Mouse (Mus musculus) inflammation-experienced regulatory T-cells, adult 6 months (primary cell): ENCODE measurements around the gene P4ha2. TPM values are rescaled to one million over a fixed set of nuclear protein-coding genes. Genes with fewer than 3 reads are reported as not detected.

ENCODE experiments used
- ATAC-seq: one replicate; pipeline ENCODE4 v1.8.0; 2017
- polyA plus RNA-seq, 3 experiments: library from polyadenylated mRNA; unstranded; fragments of 100-300 nt; shearing (Covaris generic); gene quantifications; one replicate each; pipeline ENCODE4 v1.2.1; 2017

P4ha2 gene
- not detected for polyA plus RNA-seq

DNA sequence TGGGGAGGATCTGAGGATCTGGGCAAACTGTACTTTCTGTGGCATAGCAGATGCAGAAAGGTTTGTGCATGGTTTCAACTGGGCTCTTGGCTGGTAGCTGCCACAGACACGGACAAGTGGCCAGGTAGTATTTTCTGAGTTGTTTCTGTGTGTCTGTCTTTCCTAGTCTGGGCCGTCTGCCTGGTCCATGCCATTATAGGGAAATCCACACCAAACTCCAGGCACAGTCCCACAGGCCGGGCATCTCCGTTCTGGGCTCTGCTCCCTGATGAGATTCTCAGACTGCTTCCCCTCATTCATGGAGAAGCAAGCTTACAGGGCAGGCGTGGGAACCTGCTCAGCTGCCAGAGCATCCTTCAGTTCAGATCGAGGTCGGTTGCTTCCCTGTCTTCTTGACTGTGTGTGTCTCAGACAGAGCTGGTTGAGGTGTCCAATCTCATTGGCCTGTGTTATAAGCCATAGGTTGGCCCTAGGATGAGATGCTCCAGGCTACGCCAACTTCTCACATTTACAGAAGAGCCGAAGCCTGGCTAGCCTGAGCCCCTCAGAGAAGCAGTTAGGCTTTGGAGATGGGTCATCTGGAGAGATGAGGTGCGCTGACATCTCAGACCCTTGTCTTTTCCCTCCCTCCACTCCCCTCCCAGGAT lies at the start of gene P4ha2:
Gene P4ha2 (plus strand): TSS at position 51 of the 647 bp plus-strand sequence.
- no peak for ATAC-seq

DNA sequence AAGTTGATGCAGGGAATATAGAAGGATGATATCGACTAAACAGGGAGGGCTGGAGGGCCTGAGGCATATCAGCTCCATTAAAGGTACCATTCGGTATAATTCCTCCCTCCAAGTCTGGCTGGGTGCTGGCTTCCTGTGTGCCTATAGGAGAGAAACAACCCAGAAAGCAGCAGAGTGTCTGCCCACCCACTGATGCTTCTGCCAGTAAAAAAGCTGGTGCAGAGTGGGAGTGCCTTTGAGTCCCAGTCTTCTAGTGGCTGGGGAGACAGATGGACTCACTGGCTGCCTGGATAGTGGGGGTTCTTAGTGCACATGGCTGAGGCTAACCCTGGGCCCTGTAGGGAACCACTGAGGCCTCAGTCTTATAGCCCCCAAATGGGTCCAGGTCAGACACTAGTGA lies 49.7 kb upstream of the P4ha2 start:
- ATAC-seq = no peak

DNA sequence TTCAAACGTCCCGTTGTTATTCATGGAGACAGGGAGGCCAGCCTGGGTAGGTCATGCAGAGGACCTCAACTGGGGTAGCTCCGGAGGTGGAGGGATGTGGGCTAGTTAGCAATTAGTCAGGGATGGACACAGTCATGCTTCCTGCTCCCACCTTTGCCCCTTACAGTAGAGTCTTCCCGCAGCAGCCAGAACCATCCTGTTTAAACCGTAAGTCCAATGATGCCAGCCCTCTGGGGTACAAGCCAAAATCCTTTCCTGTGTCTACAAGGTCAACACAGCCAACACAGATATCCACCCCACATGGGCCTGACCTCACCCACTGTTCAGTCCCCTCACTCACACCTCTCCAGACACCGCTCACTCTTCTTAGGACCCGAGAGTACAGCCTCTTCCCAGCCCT lies 48.7 kb upstream of the P4ha2 start:
- ATAC-seq = no peak

DNA sequence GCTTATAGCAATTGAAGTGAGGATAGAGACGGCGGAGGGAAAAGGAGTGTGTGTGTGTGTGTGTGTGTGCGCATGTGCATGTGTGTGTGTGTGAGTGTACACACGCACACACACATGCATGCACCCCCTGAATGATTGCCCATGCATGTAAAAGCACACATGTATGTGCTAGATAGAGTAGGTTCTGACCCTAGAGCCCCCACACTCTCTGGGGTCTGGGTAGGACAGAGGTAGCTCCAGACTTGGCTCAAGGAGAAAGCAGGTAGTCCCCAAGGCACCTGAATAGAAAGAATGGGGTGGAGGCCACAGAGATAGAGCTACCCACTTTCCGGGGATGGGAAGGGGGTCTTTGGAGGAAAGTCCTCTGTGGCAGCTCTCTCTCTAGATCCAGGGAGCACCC lies 47.8 kb upstream of the P4ha2 start:
- no peak for ATAC-seq

DNA sequence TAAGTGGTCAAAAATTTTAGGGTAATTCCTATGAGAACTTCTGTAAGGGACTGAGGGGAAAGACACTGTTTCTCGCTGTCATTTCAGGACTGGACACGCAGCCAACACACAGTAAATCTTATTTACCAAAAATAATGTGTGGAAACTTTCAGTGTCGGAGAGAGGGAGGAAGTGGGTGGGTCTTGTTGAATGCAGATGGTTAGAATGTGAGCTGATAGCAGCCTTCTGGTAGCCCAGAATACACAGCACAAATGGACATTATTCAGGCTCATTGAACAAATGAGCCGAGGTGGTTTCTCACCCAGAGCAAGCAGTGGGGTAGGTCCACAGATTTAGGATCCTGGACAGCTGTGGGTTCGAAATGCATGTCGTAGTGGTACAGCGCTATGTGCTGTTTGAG lies 46.8 kb upstream of the P4ha2 start:
- ATAC-seq = no peak

DNA sequence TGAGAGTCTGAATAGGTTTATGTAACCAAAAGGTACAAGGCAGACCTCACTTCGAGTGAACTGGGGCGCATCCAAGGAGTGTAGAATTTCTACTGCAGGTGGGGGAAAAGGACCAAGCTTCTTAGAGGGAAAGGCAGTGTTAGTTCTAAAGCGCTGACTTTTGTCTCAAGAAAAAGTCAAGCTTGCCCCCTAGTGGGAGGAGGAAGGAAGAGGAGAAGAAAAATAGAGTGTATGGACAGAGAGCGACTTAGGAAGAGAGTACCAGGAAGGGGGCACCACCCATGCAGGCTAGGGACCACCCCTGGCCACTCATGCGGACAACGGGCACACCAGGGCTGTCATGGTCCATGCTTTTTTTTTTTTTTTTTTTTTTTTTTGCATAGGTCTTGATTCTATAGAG lies 45.6 kb upstream of the P4ha2 start:
- ATAC-seq = no peak

DNA sequence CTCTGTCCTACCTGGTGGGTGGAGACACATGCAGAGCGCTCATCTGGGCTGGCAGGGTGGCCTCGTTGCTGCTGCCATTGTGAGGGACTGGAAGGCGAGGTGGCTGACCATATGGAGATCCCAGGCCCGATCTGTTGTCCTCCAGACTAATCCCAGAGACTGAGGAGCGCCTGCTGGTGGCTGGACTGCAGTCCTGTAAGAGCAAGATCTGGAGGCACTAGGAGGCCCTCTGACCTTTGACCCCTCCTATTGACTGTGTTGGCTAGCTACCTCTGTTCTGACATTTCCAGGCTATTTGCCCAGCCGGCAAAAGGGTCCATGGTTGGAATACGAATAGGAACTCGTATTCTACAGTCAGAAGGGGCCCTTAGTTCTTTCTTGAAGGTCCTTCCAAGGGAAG lies 43.8 kb upstream of the P4ha2 start:
- ATAC-seq = no peak

DNA sequence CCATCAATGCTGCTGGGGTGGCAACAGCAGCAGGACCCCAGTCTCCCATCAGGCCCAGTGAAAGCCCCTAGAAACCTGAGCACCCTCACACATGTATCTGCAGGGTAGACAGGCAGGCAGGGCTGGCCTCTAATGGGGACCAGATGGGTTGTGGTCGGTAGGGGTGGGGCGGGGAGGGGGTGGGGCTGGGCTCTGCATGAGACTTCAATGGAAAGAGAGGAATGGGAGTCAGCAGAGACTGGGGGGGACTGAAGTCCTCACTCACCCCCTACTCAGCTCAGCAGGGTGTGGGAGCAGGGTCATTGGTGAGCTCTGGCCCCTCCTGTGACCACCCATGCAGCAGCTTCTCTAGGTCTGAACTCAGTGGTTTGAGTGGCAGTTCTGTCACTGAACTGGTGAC lies 42.5 kb upstream of the P4ha2 start:
- ATAC-seq = no peak

DNA sequence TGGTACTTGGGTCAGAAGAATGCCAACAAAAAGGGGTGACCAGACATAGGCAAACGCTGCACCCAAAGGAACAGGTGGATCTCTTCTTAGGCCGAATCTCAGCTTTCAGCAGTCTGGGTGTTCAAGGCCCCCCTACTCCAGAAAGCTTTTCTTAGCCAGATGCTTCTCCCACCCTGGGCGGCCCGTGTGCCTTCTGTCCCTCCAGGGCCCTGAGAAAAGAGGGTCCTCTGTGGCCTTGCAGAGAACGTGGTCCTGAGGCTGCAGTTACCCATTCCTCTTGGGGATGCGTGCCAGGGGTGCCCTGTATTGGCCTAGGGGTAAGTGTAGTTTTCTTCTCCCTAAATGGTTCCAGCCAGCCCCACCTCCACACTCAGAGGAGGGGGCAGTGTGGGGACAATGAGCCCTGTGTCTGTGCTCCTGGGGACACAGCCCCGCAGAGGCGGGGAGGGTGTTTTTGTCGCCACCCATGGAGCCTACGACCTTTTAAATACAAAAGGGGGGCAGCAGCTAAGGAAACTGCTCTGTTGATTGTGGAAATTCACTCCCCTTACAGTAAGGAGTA lies 41.8 kb upstream of the P4ha2 start:
- no peak for ATAC-seq

DNA sequence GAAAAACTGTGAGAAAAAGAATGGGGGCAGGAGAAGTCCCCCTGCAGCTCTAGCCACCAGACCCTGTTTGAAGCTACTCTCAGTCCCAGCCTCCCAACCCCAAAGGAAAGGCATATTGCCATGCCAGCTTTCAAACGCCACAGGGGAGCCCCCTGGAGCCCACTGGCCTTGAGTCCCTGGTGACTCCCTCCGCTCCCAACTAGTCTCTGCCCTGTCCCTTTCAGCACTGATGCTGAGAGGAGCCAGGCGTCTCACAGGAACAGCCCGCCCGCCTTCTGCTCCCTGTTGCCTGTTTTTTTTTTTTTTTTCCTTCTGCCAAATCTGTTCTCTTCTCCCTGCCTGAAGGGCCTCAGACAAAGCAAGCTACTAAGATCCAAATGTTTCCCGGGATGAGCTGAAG lies 41.3 kb upstream of the P4ha2 start:
- no peak for ATAC-seq

DNA sequence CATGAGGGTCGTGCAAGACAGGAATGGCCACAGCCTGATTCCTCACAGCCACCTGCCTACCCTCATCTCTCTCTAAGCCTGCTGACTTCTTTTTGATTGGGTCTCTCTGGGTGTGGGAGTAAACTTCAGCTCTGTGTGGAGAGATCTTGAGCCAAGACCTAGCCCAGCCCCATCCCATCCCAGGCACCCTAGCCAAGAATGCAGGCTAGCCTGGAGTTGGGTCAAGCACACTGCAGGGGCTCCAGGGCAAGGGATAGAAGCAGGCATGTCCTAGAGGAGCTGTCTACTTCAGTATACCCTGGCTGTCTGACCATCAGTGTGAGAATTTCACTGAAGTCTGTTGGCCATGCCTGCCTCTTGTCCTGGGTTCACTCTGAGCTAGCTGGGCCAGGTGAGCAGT lies 40.4 kb upstream of the P4ha2 start:
- ATAC-seq = no peak

DNA sequence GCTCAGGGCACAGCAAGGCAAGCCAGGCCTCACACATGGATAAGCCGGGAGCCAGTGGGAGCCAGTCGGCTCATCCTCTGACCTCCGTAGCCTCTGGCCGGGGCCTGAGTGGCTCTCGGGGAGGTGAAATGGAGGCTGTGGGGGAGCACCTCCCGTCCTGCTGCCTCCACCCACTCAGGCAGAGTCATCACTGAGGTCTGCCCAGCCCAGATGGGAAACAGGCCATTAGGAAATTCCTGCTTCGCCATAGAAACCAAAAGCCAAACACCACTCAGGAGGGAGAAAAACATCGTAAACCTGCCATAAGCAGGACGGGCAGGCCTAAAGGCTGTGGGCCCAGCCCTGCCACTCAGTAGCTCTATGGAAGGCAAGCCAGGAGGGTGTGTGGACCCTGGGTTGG lies 39.6 kb upstream of the P4ha2 start:
- no peak for ATAC-seq

DNA sequence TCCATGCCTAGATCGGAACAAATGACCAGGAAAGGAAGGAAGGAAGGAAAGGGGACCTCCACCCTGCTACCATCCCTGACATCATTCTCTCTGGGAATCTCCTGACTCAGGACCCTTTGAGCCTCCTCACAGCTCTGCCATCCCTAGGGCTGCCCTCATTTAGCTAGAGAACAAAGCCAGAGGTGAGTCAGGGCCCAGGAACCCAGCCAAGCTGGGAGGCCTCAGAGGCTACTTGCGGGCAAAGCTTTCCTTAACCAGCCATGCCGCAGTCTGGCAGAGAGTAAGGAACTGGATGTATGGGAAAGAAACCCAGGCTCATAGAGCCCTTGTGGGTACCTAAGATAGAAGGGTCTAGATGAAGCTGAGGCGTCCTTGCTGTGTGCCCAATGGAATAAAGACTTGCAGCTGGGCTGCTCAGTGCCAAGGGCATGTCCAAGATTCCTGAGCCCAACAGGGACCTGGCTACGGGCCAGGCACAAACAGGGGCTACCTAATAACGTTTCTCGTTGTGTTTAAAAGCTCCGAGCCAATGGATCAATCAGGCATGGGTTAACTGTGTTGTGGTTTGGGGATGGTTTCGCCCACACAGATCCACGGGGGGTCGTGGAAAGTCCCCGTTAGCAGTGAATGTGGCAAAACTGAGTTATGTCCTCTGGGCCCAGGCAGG lies 37.7 kb upstream of the P4ha2 start:
- ATAC-seq = no peak

DNA sequence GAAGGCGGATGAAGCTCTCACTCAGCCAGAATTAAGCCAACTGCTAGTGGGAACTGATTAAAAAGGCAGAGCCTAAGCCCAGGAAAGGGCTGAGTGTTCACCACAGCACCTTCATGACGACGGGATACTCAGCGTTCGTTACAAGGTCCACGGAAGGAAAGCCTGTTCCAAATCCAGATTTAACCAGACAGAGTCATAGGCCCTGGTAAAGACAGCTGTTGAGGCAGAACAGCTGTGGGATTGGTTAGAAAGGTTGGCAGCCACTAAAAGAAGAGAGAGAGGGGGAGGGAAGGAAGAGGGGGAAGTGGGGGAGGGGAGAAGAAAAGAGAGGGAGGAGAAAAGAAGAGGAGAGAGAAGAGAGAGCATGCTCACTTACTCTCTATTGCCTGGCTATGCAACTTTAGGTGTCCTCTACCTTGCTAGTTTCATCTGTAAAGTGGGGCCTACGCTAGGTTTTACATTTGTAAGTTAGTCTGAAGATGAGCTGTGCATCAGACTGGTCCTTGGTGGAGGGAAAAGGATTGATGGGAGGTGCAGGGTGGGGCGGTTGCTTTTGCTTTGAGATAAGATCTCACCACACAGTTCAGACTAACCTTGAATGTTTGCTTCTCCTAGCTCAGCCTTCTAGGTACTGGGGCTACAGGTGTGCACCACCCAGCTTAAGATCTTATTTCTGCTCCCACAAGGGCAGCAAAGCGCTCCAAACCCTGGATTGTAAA lies 37.0 kb upstream of the P4ha2 start:
- no peak for ATAC-seq

DNA sequence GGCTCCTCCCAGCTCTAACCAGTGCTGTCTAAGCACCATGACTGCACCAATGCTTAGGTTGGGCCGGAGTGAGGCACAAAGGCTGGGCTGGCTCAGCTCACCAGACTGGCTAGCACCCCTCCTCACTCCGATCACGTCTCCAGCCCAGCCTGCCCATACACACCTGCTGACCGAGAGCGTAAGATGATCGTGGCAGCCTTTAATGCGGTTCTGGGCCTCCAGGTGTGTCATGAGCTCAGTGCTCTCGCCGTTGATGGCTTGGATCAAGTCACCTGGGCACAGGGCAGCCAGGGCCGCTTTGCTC lies 36.5 kb upstream of the P4ha2 start:
- no peak for ATAC-seq

DNA sequence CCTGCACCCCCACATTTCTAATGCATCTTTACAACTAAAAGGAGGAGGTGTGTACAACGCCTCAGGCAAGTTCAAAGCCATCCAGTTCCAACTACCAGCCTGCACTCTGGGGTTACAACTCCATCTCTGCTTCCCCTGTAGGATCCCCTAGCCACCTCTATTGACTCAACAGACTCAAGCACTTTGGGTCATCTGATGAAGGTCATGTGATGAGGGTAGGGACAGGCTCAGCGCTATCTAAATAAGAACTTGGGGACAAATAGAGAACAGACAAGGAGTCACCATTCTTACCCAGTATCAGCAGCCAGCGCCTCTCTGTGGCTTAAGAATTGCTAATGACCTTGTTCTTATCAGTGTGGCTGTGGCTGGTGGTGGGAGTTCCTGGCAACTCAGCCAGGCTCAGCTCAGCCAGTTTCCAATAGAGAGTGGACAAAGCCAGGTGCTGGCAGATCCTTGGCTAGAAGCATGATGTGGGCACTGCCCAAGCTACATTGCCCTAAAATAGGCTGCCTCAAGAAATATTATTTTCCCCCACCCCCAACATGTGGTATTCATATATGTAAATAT lies 35.4 kb upstream of the P4ha2 start:
- ATAC-seq = no peak

DNA sequence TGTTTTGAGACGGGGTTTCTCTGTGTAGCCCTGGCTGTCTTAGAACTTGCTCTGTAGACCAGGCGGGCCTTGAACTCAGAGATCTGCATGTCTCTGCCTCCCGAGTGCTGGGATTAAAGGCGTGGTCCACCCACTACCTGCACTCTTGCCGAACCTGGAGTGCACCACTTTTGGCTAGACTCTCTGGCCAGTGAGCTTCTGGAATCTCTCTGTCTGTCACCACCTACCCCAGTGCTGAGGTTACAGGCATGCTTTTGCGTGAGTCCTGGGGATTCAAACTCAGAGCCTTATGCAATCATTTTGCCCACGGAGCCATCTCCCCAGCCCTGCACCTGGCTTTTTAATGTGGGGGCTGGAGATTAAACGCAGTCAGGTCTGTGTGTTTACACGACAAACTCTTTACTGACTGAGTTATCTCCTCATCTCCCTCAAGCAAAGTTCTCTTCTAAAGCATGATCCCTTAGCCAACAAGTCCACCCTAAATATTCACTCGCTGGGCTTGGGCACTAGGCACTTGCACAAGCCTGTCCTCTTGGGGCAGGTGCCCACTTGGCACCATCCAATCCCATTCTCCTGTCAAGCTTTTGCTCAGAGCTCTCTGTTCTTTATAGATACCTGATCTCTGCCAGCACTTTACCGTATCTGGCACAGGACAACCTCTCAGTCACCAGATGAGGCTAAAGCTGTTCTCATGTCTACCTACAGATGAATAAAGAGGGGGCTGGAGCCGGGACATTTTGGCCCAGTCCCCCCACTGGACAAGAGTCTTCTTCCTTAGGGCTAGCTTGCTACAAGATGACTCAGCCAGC lies 34.6 kb upstream of the P4ha2 start:
- ATAC-seq = no peak

DNA sequence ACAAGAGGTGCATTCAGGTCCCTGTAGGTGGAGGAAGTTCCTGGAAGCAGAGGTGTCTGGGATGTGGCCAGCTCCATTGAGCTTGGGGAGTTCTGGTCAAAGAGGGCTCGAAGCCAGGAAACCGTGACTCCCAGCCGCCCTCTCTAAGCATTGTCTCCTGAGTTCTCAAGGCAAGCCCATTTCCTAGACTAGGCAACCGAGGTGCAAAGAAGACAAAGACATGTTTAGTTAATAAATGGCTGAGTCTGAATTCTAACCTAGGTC lies 34.0 kb upstream of the P4ha2 start:
- ATAC-seq = no peak

DNA sequence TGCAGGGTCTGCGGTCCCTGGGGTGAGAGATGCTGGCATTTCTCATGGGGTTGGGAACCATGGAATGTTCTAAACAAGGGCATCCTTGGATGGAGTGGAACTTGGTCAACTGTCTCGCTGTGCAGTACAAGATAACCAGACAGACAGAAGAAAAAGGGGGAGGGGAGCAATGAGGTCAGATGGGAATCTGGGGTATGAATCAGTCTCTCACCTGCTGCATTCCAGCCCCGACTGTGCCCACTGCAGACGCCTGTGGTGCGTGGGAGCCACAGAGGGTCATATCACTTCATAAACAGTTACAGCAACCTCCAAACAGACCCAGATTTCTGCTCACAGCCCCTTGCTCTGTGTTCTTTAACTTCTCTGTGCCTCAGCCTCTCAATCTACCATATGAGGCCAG lies 33.5 kb upstream of the P4ha2 start:
- no peak for ATAC-seq

DNA sequence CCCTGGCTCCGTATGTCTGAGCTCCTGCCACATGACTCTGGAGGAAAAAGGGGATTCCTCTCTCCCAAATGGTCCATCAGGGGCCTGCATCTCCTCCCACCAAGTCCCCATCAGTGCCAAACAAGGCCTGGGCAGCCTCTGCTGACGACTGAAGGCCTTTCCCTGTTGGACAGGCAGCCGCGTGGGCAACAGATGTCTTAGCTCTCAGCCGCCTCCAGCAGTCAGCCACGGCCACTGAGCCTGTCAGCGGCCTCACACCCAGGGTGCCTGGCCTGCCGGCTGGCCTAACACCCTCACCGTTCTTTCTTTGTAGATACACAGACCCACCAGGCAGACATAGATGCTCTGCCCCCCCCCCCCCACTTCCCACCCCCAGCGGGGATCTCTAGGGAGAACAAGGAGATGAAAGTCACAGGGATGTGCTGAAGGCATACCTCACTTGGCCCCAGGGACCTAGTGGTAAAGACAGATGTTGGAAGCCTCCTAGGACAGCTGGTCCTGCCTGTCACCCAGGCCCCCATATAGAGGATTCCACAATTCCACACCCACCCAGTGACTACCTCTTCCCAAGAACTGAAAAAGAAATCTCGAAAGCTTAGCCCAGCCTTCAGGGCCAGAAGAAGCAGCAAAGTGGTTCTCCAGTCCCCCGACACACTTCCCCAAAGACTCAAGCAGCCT lies 32.4 kb upstream of the P4ha2 start:
- no peak for ATAC-seq

DNA sequence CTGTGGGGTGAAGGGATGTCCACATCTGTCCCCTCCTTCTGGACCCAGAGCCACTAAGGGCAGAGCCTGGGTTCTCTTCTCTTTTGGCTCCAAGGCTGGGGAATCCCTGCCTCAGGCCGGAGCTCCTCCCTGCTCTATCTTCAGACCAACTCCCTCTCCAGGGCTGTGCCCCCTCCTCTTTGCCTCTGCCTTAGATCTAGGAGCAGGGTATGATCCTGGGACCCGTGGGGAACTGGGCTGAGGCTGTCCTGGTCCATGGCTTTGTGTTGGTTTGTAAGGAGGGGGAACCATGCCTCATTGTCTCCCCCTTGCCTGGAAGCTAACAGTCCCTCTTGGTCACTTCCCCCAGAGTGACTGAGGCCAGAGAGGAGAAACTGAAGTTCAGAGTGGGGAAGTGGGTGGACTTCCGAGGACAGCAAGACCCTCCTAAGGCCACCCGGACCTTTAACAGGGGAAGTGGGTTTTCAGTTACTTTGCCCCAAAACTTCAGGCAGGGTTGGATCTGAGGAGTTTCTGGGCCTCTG lies 31.8 kb upstream of the P4ha2 start:
- no peak for ATAC-seq
